Mouse (Mus musculus) bone marrow, adult 2 months (tissue): Measurements from ENCODE around the gene Zfp335.

Experiments
- CTCF ChIP-seq: fragments of 200-500 bp; IDR thresholded peaks from 2 replicates; pipeline ENCODE4 v1.5.1; 2011; ENCODE audit warnings: low read length, control low read depth; ENCODE audit not compliant: control insufficient read depth, insufficient read depth
- POLR2A ChIP-seq: fragments of 200-500 bp; IDR thresholded peaks from 2 replicates; pipeline ENCODE4 v1.6.1; 2011; ENCODE audit warnings: low read depth, mild to moderate bottlenecking, control low read depth, low read length, borderline replicate concordance; ENCODE audit not compliant: control insufficient read depth

DNA sequence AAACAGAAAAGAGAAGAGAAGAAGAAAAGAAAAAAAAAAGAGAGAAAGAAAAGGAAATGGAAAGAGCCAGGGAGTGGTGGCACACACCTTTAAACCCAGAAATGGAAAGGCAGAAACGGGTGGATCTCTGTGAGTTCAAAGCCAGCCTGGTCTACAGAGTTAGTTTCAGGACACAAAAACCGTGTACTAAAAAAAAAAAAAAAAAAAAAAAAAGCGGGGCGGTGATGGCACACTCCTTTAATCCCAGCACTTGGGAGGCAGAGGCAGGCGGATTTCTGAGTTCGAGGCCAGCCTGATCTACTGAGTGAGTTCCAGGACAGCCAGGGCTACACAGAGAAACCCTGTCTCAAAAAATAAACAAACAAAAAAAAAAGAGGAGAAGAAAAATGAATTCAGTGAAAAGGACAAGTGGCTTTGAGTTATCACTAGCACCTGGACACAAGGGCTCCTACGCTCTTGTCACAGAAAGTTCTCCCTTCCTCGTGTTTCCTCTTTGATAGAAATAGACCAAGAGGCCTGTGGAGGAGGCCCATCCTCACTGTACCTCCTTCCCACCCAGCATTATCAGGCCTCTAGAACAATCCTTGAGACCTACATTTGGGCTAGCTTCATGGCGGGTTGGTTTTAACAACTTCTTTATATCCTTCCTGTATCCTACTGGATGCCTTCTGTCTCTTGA is 1.3 kb upstream of the Zfp335 start:
- TF ChIP-seq CTCF (no peak), POLR2A (no peak)
